Mouse (Mus musculus): ENCODE data around the gene Hes7.
"Not testable (repeated sequence)": the region's sequence is repeated elsewhere in the genome, so short reads cannot be mapped to it uniquely, and the experiment has no call there.

Hes7 gene

DNA sequence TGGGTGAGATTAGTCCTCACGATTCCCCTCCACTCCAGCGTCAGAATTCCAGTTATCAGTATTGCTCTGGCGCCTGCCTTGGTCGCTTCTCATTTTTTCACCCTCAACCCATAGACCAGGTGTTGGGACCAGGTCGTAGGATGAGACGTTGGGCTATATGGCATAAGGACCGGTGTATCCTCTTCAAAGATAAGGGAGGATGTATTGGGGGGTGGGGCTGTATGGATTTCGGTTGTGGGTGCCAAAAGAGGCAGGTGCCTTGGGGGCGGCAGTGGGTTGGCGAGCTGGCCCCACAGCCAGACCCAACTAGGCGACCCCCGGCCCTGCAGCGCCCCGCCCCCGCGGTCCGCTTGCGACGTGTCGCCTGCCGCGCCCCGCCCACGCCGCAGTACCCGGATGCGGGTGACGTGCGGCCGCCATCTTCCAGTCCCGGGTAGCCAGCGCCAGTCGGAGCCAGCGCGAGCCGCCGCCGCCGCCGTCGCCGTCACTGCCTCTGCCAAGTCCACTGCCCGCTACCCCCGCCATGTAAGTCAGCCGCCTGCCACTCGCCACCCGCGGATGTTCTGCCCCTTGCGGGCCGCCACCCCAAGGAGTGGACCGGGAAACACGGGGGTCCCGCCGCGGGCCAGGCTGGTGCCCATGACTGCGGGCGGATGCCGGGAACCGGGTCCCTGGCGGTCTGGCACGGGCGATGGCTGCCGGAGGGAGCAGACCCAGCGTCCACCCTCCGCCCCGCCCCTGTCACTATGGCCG, 31.9 kb upstream of the Hes7 start, which contains the start of gene Vamp2:
Gene Vamp2 (plus strand): TSS at position 388 of the 753 bp plus-strand sequence.
- DNase-seq, result peak; percentile 93

DNA sequence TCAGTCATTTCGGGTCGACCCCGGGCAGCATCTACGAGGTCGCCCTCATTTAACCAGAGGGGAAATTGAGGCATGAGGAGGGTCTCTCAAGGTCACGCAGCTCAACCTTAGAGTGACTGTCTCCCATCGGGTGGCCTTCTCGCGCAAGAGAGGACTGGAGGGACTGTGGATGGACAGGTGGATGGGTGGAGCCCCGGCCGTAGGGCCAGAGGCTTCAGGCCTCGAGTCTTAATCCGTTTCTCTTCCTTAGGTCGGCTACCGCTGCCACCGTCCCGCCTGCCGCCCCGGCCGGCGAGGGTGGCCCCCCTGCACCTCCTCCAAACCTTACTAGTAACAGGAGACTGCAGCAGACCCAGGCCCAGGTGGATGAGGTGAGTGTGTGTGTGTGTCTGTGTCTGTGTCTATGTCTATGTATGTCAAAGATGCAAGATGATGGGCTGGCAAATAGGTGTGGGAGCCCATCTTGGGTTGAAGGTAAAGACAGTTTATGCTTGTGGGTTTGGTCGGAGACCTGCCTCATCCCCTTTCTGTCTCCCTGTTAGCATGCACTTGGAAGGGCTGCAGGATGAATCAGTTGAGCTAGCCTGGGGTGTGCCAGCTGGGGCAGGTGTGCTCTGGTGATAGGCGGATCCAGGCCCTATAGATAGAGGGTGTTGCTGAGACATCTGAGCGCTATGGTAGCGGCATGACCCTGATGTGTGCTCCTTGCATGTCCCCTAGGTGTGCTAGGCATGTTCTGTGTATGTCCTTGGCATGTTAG, 31.2 kb upstream of the Hes7 start:
- DNase-seq, result peak; percentile 25

DNA sequence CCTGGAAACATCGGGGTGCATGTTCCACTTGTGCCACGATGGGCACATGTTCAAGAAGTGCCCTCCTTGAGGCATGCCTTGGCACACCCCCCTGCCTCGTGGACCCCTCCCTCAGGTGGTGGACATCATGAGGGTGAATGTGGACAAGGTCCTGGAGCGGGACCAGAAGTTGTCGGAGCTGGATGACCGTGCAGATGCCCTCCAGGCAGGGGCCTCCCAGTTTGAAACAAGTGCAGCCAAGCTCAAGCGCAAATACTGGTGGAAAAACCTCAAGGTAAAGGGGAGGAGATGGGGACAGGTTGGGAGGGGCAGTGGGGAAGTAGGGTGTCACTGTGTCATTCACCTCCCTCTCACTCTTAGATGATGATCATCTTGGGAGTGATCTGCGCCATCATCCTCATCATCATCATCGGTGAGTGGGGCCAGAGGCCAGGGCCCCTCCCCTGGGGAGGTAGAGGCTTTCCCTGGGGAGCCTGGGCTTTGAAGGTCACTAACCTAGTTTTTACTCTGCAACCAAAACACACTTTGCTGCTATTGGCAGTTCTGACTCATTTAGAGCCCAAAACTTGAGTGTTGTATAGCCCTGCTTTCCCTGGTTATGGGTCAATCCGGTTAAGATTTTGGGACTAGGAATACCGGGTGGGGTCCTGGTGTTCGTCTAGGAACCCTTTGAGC, 30.5 kb upstream of the Hes7 start:
- DNase-seq, result peak; percentile 14

DNA sequence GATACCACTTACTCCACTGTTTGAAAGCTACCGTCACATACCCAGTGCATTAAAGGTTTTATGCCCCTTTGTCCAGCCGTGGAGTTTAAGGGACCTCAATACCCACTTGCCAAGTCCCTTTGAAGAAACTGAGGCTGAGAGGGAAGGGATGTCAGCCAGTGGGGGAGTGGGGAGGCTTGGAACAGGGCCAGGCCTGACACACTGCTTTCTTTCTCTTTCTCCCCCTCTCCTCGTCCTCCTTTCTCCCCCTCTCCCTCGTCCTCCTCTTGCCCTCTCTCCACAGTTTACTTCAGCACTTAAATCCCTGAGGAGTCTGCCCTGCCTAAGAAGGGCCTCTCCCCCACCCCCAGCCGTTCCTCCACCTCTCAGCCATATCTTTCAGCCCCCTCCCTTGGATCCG, 29.8 kb upstream of the Hes7 start:
- peak; percentile 5 for DNase-seq

DNA sequence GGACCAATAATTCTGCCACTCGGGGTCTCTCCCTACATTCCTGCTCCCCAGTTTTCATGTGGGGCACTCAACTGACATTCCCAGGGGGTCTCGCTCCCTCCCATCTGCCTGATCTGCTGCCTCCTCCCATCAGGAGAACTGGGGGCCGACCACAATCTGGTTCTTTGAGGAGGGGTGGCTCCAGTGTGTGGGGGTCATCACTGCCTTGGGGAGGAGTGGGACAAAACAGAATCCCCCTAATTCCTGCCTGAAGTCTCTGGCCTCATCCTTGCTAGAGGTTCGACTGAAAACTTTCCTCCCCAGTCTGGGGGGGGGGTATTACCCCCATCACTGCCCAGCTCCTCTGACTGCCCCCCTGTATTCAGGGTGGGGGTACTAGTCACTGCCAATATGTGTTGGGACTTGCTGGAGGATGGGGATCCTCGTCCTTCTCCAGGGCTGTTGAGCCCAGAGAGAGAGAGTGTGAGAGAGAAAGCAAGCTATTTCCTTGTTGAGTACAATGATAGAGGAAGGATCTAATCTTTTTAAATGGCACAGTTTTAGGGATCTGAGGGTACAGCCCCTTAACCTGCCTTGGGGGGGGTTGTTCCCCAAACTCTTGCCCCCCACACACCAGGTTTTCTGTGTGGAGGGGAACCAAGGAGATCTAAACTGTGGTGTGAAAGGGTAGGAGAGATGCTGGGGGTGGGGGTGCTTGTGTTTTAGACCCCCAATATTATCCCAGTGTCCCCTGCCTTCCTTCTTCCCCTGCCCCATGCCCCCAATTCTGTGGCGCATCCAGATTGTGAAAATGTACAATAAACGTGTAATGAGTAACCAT, 28.4 kb upstream of the Hes7 start:
- DNase-seq, result peak; percentile 4

DNA sequence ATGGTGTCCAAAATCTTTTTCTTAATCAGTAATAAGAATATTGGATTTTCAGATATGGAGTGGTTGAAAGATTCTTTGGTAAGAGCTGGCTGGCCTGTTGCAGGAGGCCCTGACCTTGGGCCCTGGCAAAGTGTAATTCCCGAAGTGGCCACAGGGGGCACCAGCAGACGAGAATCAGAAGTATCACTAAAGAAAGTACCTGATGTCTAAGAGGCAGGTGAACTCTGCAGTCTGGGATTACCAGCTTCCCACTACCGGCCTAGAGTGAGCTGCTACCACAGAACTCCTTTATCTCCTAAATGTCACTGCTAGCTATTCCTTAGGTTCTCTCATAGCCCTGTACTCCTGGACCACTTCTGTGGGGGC, 27.8 kb upstream of the Hes7 start:
- DNase-seq, result peak; percentile 72

DNA sequence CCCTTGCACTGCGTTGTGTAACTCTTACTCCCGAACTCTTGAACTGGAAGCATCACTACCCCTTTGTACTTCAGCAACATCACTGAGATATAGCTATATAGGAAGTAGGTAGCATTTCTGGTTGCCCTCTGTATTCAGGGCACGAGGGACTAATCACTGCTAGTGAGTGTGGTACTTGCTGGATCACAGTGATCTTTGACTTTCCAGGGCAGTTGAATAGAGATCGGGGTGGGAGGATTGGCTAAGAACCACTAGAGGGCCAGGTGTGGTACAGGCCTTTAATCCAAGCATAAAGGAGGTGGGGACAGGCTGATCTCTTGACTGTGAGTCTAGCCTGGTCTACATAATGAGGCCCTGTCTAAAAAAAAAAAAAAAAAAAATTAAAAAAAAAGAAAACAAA, 27.3 kb upstream of the Hes7 start:
- DNase-seq, result no peak

DNA sequence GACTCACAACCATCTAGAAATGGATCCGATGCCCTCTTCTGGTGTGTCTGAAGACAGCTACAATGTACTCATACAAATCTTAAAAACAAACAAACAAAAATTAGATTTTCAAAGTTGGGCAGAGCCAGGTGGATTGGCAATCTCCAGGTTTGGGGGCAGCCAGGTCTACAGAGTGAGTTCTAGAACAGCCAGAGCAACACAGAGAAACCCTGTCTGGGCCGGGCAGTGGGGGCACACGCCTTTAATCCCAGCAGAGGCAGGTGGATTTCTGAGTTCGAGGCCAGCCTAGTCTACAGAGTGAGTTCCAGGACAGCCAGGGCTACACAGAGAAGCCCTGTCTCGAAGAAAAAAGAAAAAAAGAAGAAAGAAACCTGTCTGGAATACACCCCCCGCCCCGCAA, 26.3 kb upstream of the Hes7 start:
- not testable (repeated sequence) for DNase-seq

DNA sequence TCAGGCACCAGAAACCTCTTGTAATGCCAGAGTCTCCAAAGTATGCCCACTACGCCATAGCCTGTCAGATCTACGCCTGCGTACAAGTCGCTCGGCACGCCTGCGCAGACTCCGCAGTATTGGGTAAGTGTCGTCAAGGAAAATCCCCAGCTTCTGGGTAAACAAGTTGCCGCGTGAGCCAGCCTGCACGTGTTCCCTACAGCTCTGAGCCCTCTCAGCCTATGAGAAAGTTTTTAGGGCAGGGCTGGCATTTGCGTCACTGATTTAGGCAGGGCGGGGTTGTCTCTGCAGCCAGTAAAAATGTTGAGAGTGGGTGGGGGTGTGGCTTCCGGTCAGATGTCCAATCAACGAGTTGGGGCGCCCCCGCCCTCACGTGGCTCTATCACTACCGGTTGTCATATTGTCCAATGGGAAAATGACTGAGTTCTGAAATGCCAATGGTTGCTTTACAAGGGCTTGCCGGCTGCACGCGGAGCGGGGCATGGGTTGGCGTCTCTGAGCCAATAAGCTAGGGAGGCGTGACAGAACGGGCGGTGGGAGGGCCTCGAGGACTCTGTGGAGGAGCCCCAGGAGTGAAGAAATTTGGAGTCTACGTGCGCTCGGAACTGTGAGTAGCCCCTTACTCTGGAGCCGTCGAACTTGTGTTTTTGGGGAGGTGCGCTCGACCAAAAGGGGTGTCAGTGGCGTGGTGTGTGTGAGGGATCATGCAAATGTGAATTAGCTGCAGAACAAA, 25.3 kb upstream of the Hes7 start, which contains the start of gene Per1:
Gene Per1 (plus strand): TSS at position 521 of the 733 bp plus-strand sequence.
- DNase-seq, result peak; percentile 100

DNA sequence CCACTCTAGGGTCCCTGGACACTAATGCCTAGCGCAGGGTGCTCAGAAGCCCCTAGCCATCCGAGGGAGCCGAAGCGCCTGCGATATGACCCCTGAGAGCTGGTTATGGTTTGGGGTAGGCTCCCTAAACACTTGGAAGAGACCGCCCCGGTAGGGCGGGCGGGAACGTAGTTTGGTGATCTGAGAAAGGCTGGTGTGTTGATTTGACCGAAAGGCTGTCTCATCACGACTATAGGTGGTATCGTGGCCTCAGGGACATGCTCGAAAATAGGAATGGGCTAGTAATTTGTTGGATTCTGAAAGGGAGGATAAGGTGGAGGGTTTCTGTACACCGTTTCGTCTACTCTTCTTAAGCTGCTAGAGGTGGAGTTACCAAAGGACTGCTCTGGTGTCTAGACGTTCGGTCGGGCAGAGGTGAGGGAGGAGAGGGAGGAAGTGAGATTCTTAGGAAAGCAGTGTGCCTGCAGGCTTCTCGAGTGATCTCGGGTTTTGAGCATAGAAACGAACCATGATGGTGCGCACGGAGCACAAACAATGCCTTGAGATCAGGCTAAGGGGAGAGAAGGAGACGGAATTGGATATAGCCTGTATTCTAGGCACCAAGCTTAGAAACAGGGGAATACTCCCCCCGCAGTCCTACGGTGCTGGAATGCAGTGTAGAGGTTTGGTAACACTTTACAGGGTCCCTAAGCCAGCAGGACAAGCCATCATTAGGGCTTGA, 24.5 kb upstream of the Hes7 start:
- peak; percentile 19 for DNase-seq

DNA sequence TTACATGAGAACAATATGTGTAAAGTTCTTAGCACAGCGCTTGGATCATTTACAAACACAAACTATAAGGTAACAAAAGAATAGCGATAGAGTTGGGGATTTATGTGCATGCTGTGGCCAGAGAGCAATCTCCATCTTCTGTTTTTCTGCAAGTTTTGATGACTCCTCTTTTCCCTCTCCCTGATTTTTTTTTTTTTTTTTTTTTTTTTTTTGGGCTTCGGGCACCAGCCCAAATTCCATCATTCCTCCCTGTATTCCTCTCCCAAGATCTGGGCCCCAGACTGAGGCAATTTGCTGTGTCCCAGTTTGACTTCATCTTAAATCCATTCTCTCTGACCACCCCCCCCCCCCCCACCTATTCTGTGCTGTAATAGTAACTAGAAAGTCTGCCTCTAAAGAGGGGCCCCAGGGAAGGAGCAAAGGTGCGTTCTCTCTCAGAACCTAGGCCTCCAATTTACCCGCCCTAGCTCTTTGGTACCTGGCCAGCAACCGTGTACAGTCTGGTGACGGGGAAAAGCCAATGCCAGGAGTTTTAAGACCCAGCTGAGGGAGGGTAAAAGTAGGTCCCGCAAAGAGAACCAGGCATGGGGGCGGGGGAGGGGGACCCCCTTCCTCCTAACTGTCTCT, 23.7 kb upstream of the Hes7 start:
- DNase-seq, result no peak

DNA sequence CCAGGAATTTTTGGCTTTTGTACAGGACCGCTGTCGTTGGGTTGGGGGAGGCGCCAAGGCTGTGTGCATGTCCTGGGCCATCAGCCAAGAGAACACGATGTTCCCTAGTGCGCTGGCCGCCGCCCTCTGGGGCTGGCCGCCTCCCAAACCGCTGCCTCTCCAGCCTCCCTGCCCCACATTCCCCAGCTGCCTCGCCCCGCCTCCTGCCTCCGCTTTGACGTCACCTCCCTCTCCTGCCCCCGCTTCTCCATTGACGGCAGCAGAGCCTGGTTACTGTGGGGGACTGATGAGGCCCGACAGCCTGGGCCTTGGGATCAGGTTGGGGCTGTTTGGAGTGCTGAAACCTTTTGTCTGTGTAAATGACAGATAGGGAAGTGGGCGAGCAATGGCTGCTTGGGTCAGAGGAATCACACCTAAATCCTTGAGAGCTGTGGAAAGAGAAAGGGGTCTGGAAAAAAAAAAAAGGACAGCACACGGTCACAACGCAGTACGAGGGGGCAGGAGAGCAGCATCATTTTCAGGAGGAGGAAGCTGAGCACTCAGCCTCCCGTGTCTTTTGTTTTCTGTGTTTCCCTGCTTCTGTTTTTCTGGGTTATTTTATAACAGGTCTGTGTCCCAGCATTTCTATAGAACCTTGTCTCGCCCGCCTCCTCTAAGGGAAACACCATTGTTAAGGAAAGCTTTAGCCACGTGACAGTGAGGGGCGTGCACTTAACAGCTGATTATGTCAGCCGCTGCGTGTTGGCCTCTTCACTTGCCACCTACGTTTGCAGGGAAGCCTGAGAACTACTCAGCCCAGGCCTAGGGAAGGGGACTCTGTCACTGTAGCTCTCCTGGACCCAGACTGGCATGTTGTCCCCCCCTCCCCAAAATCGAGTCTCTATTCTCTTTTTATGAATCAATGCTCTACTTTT, 23.0 kb upstream of the Hes7 start:
- DNase-seq, result peak; percentile 97

DNA sequence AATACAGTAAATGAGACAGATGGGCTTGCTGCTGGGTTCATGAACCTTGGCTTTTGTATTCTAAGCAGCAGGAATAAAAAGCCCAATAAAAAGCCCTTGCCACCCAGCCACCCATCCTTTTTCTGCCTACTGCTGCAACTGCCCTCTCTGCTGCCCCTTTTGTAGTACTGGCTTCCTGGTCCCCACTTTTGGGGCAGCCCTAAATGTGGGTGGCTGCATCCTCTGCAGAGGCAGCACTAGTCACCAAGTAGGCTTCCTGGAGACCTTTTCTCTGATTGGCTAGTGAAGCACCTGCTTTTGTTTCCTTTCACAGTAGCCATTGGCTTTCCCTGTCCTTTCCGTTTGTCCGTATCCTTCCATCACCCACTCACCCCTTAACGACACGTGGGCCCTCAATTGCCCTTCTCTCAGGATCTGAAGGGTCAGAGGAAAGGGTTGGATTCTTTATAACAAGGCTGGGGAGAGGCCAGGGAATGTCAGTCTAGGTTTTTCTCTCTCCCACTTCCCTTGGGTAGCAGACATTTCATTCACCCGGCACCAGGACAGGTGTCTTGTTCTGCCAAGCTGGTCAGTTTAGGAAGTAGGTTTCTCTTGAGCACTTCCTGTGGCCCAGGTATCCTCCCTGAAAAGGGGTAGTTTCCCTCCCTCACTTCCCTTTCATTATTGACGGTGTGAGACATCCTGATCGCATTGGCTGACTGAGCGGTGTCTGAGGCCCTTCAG, 22.0 kb upstream of the Hes7 start:
- DNase-seq, result peak; percentile 55

DNA sequence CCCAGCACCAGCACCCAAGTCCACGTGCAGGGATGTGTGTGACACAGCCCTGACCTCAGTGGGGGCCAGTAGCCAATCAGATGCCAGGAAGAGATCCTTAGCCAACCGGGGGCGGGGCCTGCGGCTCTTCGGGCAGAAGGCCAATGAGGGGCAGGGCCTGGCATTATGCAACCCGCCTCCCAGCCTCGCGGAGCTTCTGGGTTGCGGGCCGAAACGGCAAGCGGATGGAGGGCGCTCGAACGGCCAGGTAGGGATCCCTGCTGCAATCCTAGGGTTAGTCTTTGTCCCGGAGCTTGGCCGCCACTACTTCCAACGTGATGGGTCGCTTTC, 21.5 kb upstream of the Hes7 start:
- DNase-seq, result peak; percentile 96

DNA sequence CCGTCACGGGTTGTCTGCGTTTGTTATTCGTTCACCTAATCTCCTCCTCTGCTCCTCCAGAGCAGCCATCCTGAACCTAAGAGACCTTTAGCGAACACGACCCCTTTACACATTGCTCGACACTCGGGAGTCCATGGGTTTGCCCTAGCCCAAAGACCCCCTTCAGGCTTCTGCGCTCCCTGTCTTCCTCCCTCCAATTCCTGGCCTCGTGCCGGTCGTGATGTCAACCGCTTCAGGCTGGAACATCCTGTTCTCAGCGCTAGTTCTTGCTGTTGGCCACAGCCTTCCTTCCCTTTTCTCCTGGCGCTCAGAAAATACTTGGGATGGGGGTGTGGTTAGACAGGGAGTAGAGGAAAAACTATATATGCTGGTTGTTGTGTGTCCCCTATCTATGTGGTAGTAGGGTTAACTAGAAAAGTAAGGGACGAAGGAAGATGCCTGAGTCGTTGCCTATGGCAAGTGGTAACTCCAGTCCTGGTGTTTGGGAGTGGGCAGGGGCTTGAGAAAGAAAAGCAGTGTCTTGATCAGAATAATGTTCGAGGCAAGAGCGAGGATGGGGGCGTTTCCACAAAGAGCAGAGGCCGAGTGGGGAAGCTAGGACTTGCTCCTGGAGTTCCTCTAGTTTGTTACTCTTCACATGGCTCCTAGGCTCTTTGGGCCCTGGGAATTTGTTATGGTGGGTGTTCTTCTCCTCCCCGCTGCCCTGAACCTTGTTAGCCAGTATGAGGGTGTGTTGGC, 20.9 kb upstream of the Hes7 start:
- DNase-seq, result peak; percentile 55

DNA sequence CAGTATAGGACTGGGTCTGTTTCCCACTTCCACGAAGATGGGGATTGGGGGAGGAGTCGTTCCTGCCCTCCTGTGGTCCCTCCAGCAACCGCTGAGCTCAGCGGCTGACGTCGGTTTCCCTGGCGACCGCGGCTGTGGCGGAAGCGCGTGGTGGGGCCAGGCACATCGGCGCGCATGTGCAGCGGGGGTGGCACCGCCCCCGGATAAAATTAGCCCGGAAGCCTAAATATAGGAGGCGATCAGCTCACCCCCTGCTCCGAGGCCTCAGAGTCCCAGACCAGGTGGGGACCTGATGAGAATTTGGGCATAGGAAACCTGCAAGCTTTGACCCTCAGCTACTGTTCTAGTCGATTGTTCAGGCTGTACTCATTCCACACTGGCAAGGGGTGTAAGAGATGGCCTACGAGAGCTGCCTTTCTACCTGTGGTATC, 20.3 kb upstream of the Hes7 start:
- DNase-seq, result peak; percentile 95

DNA sequence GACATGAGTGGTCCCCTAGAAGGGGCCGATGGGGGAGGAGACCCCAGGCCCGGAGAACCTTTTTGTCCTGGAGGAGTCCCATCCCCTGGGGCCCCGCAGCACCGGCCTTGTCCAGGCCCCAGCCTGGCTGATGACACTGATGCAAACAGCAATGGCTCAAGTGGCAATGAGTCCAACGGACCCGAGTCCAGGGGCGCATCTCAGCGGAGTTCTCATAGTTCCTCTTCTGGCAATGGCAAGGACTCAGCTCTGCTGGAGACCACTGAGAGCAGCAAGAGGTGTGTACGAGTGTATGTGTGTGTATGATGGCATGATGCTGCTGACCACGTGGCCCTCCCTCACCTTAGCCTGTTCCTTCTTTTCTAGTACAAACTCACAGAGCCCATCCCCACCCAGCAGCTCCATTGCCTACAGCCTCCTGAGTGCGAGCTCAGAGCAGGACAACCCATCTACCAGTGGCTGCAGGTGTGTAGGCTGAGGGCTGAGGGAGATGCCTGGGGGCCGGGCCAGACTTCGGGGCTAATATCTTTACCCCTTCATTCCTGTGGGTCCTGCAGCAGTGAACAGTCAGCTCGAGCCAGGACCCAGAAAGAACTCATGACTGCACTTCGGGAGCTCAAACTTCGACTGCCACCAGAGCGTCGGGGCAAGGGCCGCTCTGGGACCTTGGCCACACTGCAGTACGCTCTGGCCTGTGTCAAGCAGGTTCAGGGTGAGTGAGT, 19.4 kb upstream of the Hes7 start:
- DNase-seq, result peak; percentile 8

Data from right cerebral cortex, postnatal 25 days (tissue).